Mouse (Mus musculus) liver, adult (tissue): ENCODE data around the gene Aspdh.

Experiments
- GATA4 ChIP-seq: IDR thresholded peaks from 2 replicates; pipeline ENCODE4 v1.6.1; 2014; ENCODE audit warnings: mild to moderate bottlenecking, low read length; ENCODE audit not compliant: insufficient replicate concordance

Gene Aspdh

DNA sequence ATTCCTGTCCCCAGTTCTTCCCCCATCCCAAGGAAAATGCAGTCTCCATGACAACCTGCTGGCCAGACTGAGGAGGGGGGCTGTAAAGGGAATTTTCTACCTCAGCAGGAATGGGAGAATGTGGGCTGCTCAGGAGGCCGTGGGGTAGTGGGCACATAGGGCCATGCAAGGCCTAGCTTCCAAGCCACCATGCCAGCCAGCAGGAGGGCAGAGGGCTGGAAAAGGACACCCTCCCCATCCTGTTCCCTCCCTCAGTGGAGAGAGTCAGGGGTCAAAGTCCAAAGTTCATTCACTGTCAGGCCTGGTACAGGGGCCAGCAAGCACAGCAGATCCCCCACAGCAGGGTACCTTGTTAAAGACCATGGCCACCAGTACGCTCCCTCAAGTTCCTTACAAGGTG is at the start of gene Aspdh:
Gene Aspdh (plus strand): TSS at position 281 of the 400 bp plus-strand sequence.
- no peak for TF ChIP-seq GATA4

DNA sequence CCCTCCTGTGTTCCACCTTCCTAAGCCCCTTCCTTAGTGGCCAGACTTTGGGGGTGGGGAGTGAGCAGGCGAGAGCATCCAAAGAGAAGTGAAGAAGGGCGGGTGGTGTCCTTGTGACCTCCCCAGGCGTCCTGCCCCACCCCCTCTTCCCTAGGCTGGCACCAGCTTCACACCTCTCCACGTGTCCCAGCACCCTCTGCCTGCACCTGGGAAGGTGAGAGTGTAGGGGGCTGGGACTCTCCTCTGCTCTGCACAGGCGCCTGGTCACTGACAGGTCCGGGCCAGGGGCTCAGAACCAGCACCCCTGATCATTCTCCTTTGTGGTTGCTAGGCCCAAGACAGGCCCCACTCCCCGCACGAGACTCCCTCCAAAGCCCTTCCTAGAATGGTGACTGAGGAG is 37.5 kb upstream of the Aspdh start:
- no peak for TF ChIP-seq GATA4

- no peak for TF ChIP-seq GATA4
Observed at GRCm38 (mm10) chr7:44428171-44428950, 36.8 kb upstream of the Aspdh start.

GRCm38 (mm10) chr7:44428968-44429521 is 36.1 kb upstream of the Aspdh start, which contains the start of gene Lrrc4b:
Gene Lrrc4b (plus strand): TSS chr7:44429018.
- no peak for TF ChIP-seq GATA4

GRCm38 (mm10) chr7:44429534-44430488 is 35.4 kb upstream of the Aspdh start:
- no peak for TF ChIP-seq GATA4

DNA sequence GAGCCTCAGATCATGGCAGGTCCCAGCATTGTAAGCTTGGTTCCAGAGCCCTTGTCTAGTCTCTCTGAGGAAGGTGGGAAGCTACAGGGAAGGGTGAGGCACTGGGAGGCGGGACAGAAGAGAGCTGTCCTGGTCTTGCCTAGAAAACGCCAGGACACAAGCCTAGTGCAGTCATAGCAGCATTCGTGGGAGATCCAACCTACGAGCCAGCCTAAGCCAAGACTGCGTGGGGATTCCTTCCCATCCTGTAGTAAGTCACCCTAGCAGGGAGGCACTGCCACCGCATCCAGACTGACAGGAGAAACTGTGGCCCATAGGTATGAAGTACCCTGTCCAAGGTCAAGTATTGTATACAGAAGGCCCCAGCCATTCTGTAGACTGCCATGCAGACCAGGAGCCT is 32.6 kb upstream of the Aspdh start:
- no peak for TF ChIP-seq GATA4

DNA sequence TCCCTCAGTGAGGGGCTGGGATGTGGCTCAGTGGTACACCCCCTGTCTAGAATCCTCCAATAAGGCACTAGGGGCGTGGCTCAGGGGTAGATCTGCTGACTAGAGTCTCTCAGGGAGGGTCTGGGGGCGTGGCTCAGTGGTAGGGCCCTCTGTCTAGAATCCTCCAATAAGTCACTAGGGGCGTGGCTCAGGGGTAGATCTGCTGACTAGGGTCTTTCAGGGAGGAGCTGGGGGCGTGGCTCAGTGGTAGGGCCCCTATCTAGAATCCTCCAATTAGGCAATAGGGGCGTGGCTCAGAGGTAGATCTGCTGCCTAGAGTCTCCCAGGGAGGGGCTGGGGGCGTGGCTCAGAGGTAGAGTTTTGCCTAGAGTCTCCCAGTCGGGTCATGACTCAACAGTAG is 31.8 kb upstream of the Aspdh start:
- no peak for TF ChIP-seq GATA4

GRCm38 (mm10) chr7:44434089-44434488 is 31.1 kb upstream of the Aspdh start:
- TF ChIP-seq GATA4 = no peak

DNA sequence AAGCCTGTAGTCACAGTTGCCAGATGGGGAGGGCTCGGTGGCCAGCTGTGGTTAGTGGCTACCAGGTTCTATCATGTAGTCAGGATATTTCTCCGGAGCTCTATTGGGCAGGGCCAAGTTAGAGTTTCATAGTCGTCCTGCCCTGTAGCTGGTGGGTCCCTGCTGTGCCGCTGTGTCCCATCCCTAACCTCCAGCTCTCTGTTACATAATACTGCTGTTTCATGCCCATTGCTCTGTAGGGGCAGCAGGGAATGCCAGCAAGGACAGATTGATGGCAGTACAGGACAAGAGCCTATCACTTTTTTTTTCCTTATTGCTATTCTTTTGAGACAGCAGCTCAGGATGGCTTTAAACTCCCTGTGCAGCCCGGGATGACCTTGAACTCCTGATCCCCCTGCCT is 29.4 kb upstream of the Aspdh start:
- no peak for TF ChIP-seq GATA4

DNA sequence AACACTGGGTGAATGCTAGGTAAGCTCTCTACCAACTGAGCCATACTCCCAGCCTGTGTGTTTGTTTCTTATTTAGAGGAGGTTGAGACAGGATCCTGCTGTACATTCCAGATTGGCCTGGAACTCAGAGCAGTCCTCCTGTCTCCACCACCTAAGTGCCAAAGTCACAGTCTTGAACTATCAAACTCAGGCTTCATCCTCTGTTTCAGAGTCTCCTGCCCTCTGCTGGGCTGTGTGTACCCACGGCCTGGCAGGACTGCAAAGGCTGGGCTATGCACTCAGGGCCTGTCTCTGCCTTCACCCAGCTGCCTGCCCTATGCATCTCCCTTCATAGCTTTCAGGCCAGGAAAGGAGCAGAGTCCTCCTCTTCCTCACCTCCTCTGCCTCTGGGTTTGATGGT is 28.9 kb upstream of the Aspdh start:
- no peak for TF ChIP-seq GATA4

- TF ChIP-seq GATA4 = no peak
Observed at GRCm38 (mm10) chr7:44437188-44437587, 28.0 kb upstream of the Aspdh start.

- TF ChIP-seq GATA4 = no peak
Observed at GRCm38 (mm10) chr7:44437933-44438332, 27.3 kb upstream of the Aspdh start.

DNA sequence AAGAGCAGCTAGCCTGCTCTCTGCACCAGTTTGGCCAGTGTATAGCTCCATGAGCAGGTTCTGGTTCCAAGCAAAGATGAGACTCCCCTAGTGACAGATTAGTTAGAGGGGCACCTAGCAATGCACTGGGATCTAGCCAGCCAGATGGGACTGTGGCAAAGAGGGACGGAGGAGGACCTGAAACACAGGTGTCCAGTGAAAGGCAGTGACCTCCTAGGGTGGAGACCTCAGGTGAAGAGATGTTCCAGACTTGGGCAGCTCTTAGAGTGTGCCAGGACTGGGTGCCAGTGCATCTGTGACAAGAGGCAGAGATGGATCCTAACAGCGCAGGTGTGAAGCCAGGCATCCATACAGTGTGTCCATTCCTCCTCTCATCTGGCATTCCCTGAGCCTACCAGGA is 25.5 kb upstream of the Aspdh start:
- TF ChIP-seq GATA4 = no peak

GRCm38 (mm10) chr7:44440479-44440878 is 24.7 kb upstream of the Aspdh start:
- TF ChIP-seq GATA4 = no peak

DNA sequence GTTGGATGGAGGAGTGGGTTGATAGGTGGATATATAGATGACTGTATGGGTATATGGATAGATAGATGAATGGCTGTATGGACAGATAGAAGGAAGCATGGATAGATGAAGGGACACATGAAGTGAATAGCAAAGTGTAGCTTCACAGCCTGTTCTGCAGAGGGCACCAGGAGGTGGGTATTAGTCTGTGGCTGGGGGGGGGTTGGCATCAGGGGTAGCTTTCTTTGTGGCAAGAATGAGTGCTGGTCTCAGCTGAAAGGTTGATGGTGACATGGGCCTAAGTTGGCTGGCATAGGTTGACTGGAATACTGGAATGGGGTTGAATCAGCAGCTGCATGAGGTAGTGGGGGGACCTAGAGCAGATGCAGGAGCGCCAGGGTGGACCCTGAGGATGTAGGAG is 24.0 kb upstream of the Aspdh start:
- TF ChIP-seq GATA4 = no peak
